Mouse (Mus musculus): ENCODE measurements around the gene Xrcc1.

GRCm38 (mm10) chr7:24605561-24605960 is 59.5 kb downstream of the Xrcc1 start:
- TF ChIP-seq CTCF (IDR thresholded peaks at IDR 0.05; ENCODE audit: low read depth, low read length) (no peak), POLR2A (IDR thresholded peaks at IDR 0.05; ENCODE audit: extremely low read depth, insufficient read depth, low read length) (no peak)
